9 mouse cellular contexts compared by ENCODE assay signal in the genomic region with DNA sequence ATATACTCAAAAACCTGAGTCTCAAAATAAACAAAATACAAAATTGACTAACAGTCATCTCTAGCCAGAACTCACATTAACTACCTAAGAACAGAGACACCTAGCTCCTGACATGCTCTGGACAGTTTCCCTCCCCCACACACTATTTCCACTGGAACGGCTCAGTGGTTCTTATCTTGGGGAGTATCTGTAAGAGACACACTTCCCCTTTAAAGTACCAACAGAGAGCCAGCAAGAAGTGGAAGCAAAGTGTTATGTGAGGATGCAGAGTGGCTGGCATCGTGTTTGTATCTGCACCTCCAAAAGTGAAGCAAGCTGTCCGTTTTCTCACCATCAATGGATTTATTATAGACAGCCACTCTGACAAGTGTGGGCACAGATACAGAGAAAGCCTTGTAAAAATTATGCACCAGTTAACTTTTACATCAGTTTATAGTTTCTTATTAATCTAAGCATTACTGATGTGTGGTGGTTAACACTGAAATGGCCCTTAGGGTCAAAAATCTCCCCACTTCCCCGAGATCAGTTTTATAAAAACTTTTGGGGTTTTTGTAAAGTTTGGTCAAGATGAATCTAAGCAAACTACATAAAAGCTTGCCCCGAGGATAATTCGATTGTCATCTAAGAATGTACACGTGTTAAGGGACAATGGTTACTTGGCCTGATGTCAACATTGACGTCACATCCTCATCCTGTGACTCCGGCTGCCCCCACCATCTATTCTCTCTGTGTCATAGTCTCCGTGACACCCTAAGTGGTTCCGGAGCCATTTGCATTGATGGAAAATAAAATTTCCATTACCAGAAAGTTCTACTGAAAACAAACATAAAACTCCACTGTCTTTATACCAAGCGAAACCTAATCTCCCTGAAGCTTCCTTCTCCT. TPM values are rescaled to one million over a fixed set of nuclear protein-coding genes. Genes with fewer than 3 reads are reported as not detected.
DNase-seq lines count a peak whose midpoint lies in the region; ATAC-seq and TF ChIP-seq lines count a peak whose summit lies in the region.
"Had no signal": no experiment of that assay in that cellular context is flagged by ENCODE, and none has a peak within 500 bp of the region (broad histone marks: within the 10 kb centered on the region; RNA-seq: fewer than 3 reads in every experiment).

No protein-coding gene starts in this region.

- no peak for TF ChIP-seq EP300 in heart, postnatal 0 days (IDR thresholded peaks at IDR 0.05; ENCODE audit: low read depth)

- WGBS in limb, embryonic 14.5 days = 78% methylated on average over 12 of the region's 12 CpGs
- WGBS in limb, embryonic 10.5 days = 86% methylated on average over 12 of the region's 12 CpGs
- WGBS in heart, postnatal 0 days = 57% methylated on average over 12 of the region's 12 CpGs
- 63% methylated on average over 12 of the region's 12 CpGs for WGBS in liver, embryonic 11.5 days
- 90% methylated on average over 12 of the region's 12 CpGs for WGBS in midbrain, embryonic 13.5 days
- 85% methylated on average over 12 of the region's 12 CpGs for WGBS in hindbrain, embryonic 13.5 days

- no peak overlapping the region for H3K27ac ChIP-seq in limb, embryonic 14.5 days (replicated peaks; ENCODE audit: low read depth, low read length)
- no peak overlapping the region for H3K27ac ChIP-seq in limb, embryonic 10.5 days
- peak overlapping the region; percentile 47; the same call in 1 of the 2 replicates for H3K27ac ChIP-seq in heart, postnatal 0 days (ENCODE audit: low read depth)
- H3K27ac ChIP-seq in liver, embryonic 11.5 days (ENCODE audit: low read depth, low read length) = no peak overlapping the region
- H3K27ac ChIP-seq in midbrain, embryonic 13.5 days = no peak overlapping the region
- no peak overlapping the region for H3K27ac ChIP-seq in hindbrain, embryonic 13.5 days

- no peak for TF ChIP-seq CTCF in heart, postnatal 0 days (IDR thresholded peaks at IDR 0.05; ENCODE audit: low read depth)

- TF ChIP-seq POLR2A in limb, embryonic 14.5 days (IDR thresholded peaks at IDR 0.05; ENCODE audit: borderline replicate concordance, extremely low read depth, insufficient read depth, insufficient read length) = no peak

- no peak overlapping the region for H3K9ac ChIP-seq in limb, embryonic 14.5 days (ENCODE audit: low read depth, low read length, severe bottlenecking)
- no peak overlapping the region for H3K9ac ChIP-seq in heart, postnatal 0 days (replicated peaks; ENCODE audit: low read depth, low read length)
- H3K9ac ChIP-seq in liver, embryonic 11.5 days (ENCODE audit: low read depth, low read length) = no peak overlapping the region
- no peak overlapping the region for H3K9ac ChIP-seq in midbrain, embryonic 13.5 days (replicated peaks)
- no peak overlapping the region for H3K9ac ChIP-seq in hindbrain, embryonic 13.5 days

- no peaks in the 10 kb centered on the region for H3K27me3 ChIP-seq in limb, embryonic 14.5 days (ENCODE audit: control insufficient read depth, insufficient read depth, low read length)
- no peaks in the 10 kb centered on the region for H3K27me3 ChIP-seq in limb, embryonic 10.5 days (ENCODE audit: low read depth, poor library complexity, severe bottlenecking)
- H3K27me3 ChIP-seq in heart, postnatal 0 days (ENCODE audit: control insufficient read depth, insufficient read depth, low read length) = no peaks in the 10 kb centered on the region
- H3K27me3 ChIP-seq in liver, embryonic 11.5 days (replicated peaks; ENCODE audit: control insufficient read depth, insufficient read depth, low read length) = no peaks in the 10 kb centered on the region
- no peaks in the 10 kb centered on the region for H3K27me3 ChIP-seq in splenic B cell, adult 2 months (ENCODE audit: control insufficient read depth, insufficient read depth, low read length, poor library complexity, severe bottlenecking)
- H3K27me3 ChIP-seq in midbrain, embryonic 13.5 days = no peaks in the 10 kb centered on the region
- no peaks in the 10 kb centered on the region for H3K27me3 ChIP-seq in hindbrain, embryonic 13.5 days
- H3K27me3 ChIP-seq: Patski had no signal

- H3K4me3 ChIP-seq in limb, embryonic 14.5 days (replicated peaks; ENCODE audit: low read length) = no peak overlapping the region
- H3K4me3 ChIP-seq in limb, embryonic 10.5 days = no peak overlapping the region
- H3K4me3 ChIP-seq in heart, postnatal 0 days (ENCODE audit: low read depth, low read length) = no peak overlapping the region
- H3K4me3 ChIP-seq in liver, embryonic 11.5 days (ENCODE audit: low read depth, low read length) = no peak overlapping the region
- H3K4me3 ChIP-seq in midbrain, embryonic 13.5 days (replicated peaks) = no peak overlapping the region
- H3K4me3 ChIP-seq in hindbrain, embryonic 13.5 days = no peak overlapping the region

- no peak overlapping the region for H3K4me2 ChIP-seq in limb, embryonic 14.5 days (replicated peaks; ENCODE audit: low read depth, low read length, severe bottlenecking)
- H3K4me2 ChIP-seq in heart, postnatal 0 days (ENCODE audit: low read depth, low read length) = no peak overlapping the region
- peak overlapping the region; percentile 34 for H3K4me2 ChIP-seq in liver, embryonic 11.5 days
- H3K4me2 ChIP-seq in midbrain, embryonic 13.5 days (replicated peaks) = no peak overlapping the region
- H3K4me2 ChIP-seq in hindbrain, embryonic 13.5 days = no peak overlapping the region

- peak; percentile 25 for DNase-seq in limb, embryonic 14.5 days (ENCODE audit: low spot score)
- DNase-seq in limb, embryonic 10.5 days (ENCODE audit: low spot score) = no peak
- peak; percentile 18 for DNase-seq in heart, postnatal 0 days (ENCODE audit: low spot score)
- DNase-seq in liver, embryonic 11.5 days (ENCODE audit: low spot score) = no peak
- peak; percentile 76 for DNase-seq in splenic B cell, adult 2 months (ENCODE audit: low read depth, low spot score)
- no peak for DNase-seq in MN1 (ENCODE audit: low spot score)

- peaks cover 42% of the 10 kb centered on the region for H3K36me3 ChIP-seq in limb, embryonic 14.5 days (ENCODE audit: control insufficient read depth, insufficient read depth, low read length)
- H3K36me3 ChIP-seq in limb, embryonic 10.5 days = peaks cover 83% of the 10 kb centered on the region
- peaks cover 47% of the 10 kb centered on the region for H3K36me3 ChIP-seq in heart, postnatal 0 days (replicated peaks; ENCODE audit: control insufficient read depth, insufficient read depth, low read length)
- H3K36me3 ChIP-seq in liver, embryonic 11.5 days (ENCODE audit: control insufficient read depth, insufficient read depth, low read length) = peaks cover 22% of the 10 kb centered on the region
- peaks cover 6% of the 10 kb centered on the region; the same call in 1 of the 2 replicates for H3K36me3 ChIP-seq in splenic B cell, adult 2 months (ENCODE audit: control insufficient read depth, insufficient read depth, low read length, poor library complexity, severe bottlenecking)
- H3K36me3 ChIP-seq in midbrain, embryonic 13.5 days = peaks cover 53% of the 10 kb centered on the region
- H3K36me3 ChIP-seq in hindbrain, embryonic 13.5 days = peaks cover 46% of the 10 kb centered on the region

- no peak for ATAC-seq in limb, embryonic 14.5 days (ENCODE audit: low FRiP score, low read depth)
- no peak for ATAC-seq in heart, postnatal 0 days (ENCODE audit: insufficient read depth, low read depth)
- ATAC-seq in liver, embryonic 11.5 days (replicated peaks; ENCODE audit: low FRiP score) = peak; percentile 76
- ATAC-seq in midbrain, embryonic 13.5 days = no peak
- no peak for ATAC-seq in hindbrain, embryonic 13.5 days (ENCODE audit: low FRiP score)
- ATAC-seq: Patski had no signal

- no peaks in the 10 kb centered on the region for H3K4me1 ChIP-seq in limb, embryonic 14.5 days (ENCODE audit: control insufficient read depth, insufficient read depth, low read length)
- no peaks in the 10 kb centered on the region for H3K4me1 ChIP-seq in limb, embryonic 10.5 days
- H3K4me1 ChIP-seq in heart, postnatal 0 days (ENCODE audit: control insufficient read depth, insufficient read depth) = no peaks in the 10 kb centered on the region
- peaks cover 6% of the 10 kb centered on the region for H3K4me1 ChIP-seq in liver, embryonic 11.5 days (replicated peaks; ENCODE audit: control insufficient read depth, insufficient read depth, low read length)
- no peaks in the 10 kb centered on the region for H3K4me1 ChIP-seq in midbrain, embryonic 13.5 days (replicated peaks)
- H3K4me1 ChIP-seq in hindbrain, embryonic 13.5 days (replicated peaks) = no peaks in the 10 kb centered on the region

- peaks cover 3% of the 10 kb centered on the region; the same call in 1 of the 2 replicates for H3K9me3 ChIP-seq in limb, embryonic 14.5 days (ENCODE audit: control insufficient read depth, low read length)
- H3K9me3 ChIP-seq in limb, embryonic 10.5 days (replicated peaks) = no peaks in the 10 kb centered on the region
- no peaks in the 10 kb centered on the region; the same call in 1 of the 2 replicates for H3K9me3 ChIP-seq in heart, postnatal 0 days (replicated peaks; ENCODE audit: control insufficient read depth, low read length)
- no peaks in the 10 kb centered on the region; the same call in 1 of the 2 replicates for H3K9me3 ChIP-seq in liver, embryonic 11.5 days (ENCODE audit: control insufficient read depth, low read length)
- H3K9me3 ChIP-seq in midbrain, embryonic 13.5 days = no peaks in the 10 kb centered on the region
- H3K9me3 ChIP-seq in hindbrain, embryonic 13.5 days = no peaks in the 10 kb centered on the region

RNA-seq across cellular contexts. Expression of a gene that starts 17.1 kb away (rescaled TPM):
- 19.3 and 20.8 TPM in 2 replicates for polyA plus RNA-seq in limb, embryonic 14.5 days (2012; rRNA removed)
- polyA plus RNA-seq in limb, embryonic 14.5 days (2014; fragmentation: Nextera tagmentation; extraction: Ambion mirVana) = 30.5 and 40.6 TPM in 2 replicates
- polyA plus RNA-seq in limb, embryonic 10.5 days (2016; fragmentation: Nextera tagmentation; extraction: Ambion mirVana) = 0.18 and 0.31 TPM in 2 replicates
- total RNA-seq in heart, postnatal 0 days (2014; rRNA removed; ENCODE audit: low replicate concordance) = 11.2 and 14.0 TPM in 2 replicates
- polyA plus RNA-seq in heart, postnatal 0 days (2015; fragmentation: Nextera tagmentation; extraction: Ambion mirVana) = 7.2 and 8.4 TPM in 2 replicates
- polyA plus RNA-seq in liver, embryonic 11.5 days (2014; fragmentation: Nextera tagmentation; extraction: Ambion mirVana) = 7.4 and 9.4 TPM in 2 replicates
- polyA plus RNA-seq in midbrain, embryonic 13.5 days (2015; fragmentation: Nextera tagmentation; extraction: Ambion mirVana) = 0.58 and 0.97 TPM in 2 replicates
- polyA plus RNA-seq in hindbrain, embryonic 13.5 days (2015; fragmentation: Nextera tagmentation; extraction: Ambion mirVana) = 1.0 and 2.8 TPM in 2 replicates

RNA-seq across cellular contexts. Expression of a gene that starts 40.0 kb away (rescaled TPM):
- 44.6 and 45.3 TPM in 2 replicates for polyA plus RNA-seq in limb, embryonic 14.5 days (2012; rRNA removed)
- polyA plus RNA-seq in limb, embryonic 14.5 days (2014; fragmentation: Nextera tagmentation; extraction: Ambion mirVana) = 48.0 and 59.5 TPM in 2 replicates
- polyA plus RNA-seq in limb, embryonic 10.5 days (2016; fragmentation: Nextera tagmentation; extraction: Ambion mirVana) = 92.0 and 103 TPM in 2 replicates
- 5.0 and 15.2 TPM in 2 replicates for total RNA-seq in heart, postnatal 0 days (2014; rRNA removed; ENCODE audit: low replicate concordance)
- polyA plus RNA-seq in heart, postnatal 0 days (2015; fragmentation: Nextera tagmentation; extraction: Ambion mirVana) = 17.5 and 18.0 TPM in 2 replicates
- 41.0 and 46.4 TPM in 2 replicates for polyA plus RNA-seq in liver, embryonic 11.5 days (2014; fragmentation: Nextera tagmentation; extraction: Ambion mirVana)
- 60.7 and 62.1 TPM in 2 replicates for polyA plus RNA-seq in midbrain, embryonic 13.5 days (2015; fragmentation: Nextera tagmentation; extraction: Ambion mirVana)
- polyA plus RNA-seq in hindbrain, embryonic 13.5 days (2015; fragmentation: Nextera tagmentation; extraction: Ambion mirVana) = 51.7 and 52.6 TPM in 2 replicates

Comparison
In these comparisons a context has a peak if more than half of its experiments do, and no peak if none do; other contexts are left out.
1. DNase-seq: peak in limb, embryonic 14.5 days (single experiment), heart, postnatal 0 days (single experiment) and splenic B cell, adult 2 months (single experiment); none in limb, embryonic 10.5 days (single experiment), liver, embryonic 11.5 days (single experiment) and MN1 (single experiment).